Mouse (Mus musculus) E14TG2a.4 (cell line): ENCODE measurements around the gene Pecr.

Source experiments
- CTCF ChIP-seq: conservative IDR thresholded peaks from 2 replicates; pipeline ENCODE4 v1.5.1; 2014; ENCODE audit warnings: low read length
- POU5F1 ChIP-seq: IDR thresholded peaks from 2 replicates; pipeline ENCODE4 v1.6.1; 2014; ENCODE audit warnings: low read length, borderline replicate concordance

DNA sequence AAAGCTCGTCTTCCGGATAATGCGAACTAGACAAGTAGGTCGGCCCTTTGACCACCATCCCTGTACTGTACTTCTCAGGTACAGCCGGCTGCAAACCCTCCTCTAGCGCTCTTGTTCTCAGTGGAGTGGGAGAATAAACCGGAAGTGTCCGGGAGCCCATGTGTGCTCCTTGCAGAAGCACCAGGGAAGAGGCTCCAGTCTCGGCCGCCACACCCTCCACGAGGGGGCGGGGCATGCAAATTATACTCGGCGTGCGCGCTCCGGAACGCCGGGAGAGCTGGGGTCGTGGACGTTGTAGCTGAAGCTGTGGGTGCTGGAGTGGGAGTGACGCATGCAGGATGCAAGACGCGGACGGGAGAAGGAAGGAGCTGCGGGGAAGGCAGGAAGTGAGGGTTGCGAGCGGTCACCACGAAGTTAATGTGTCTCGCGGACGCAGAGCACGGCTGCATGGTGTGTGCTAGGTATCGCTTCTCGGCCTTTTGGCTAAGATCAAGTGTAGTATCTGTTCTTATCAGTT lies 29.5 kb downstream of the Pecr start:
- TF ChIP-seq CTCF = no peak
- no peak for TF ChIP-seq POU5F1
